Mouse (Mus musculus): Measurements from ENCODE around the gene Elovl7. TPM values are rescaled to one million over a fixed set of nuclear protein-coding genes. Genes with fewer than 3 reads are reported as not detected.

The Elovl7 gene
- polyA plus RNA-seq, 1 experiment from 2014 or later: 2.7 TPM

GRCm38 (mm10) chr13:108315702-108316486 lies 101.7 kb downstream of the Elovl7 start, which contains the start of gene Depdc1b:
TSS of gene Depdc1b (plus strand) at chr13:108316332.
- Histone ChIP-seq H3K36me3 (no peaks in the 10 kb centered on the region), H3K9me3 (no peaks in the 10 kb centered on the region), H3K27me3 (no peaks in the 10 kb centered on the region), H3K9ac (peak within 1 kb of the TSS; percentile 79), H3K4me3 (peak within 1 kb of the TSS; percentile 78), H3K4me2 (peak within 1 kb of the TSS; percentile 95), H3K4me1 (replicated peaks) (peaks cover 12% of the 10 kb centered on the region), H3K27ac (replicated peaks) (peak within 1 kb of the TSS; percentile 74; the same call in 1 of the 2 replicates)
- WGBS: under 1% methylated on average over 48 of the region's 48 CpGs
- peak; percentile 99 for ATAC-seq (ENCODE audit: low FRiP score, low read depth)

GRCm38 (mm10) chr13:108316487-108316903 lies 102.3 kb downstream of the Elovl7 start:
- H3K27me3 ChIP-seq: no peaks in the 10 kb centered on the region
- H3K9me3 ChIP-seq: no peaks in the 10 kb centered on the region
- H3K4me2 ChIP-seq: peak overlapping the region; percentile 95
- ATAC-seq (ENCODE audit: low FRiP score, low read depth): peak; percentile 25
- H3K27ac ChIP-seq (replicated peaks): no peak overlapping the region
- under 1% methylated on average over 32 of the region's 32 CpGs for WGBS
- peaks cover 12% of the 10 kb centered on the region for H3K4me1 ChIP-seq (replicated peaks)
- peak overlapping the region; percentile 78 for H3K4me3 ChIP-seq
- peak overlapping the region; percentile 79 for H3K9ac ChIP-seq
- H3K36me3 ChIP-seq: no peaks in the 10 kb centered on the region

GRCm38 (mm10) chr13:108317414-108317813 lies 103.2 kb downstream of the Elovl7 start:
- Histone ChIP-seq H3K27ac (replicated peaks) (no peak overlapping the region), H3K9ac (no peak overlapping the region), H3K4me2 (peak overlapping the region; percentile 95; the same call in 1 of the 2 replicates), H3K4me3 (no peak overlapping the region), H3K36me3 (no peaks in the 10 kb centered on the region), H3K27me3 (no peaks in the 10 kb centered on the region), H3K9me3 (no peaks in the 10 kb centered on the region), H3K4me1 (replicated peaks) (peaks cover 12% of the 10 kb centered on the region)
- 86% methylated on average over 2 of the region's 2 CpGs for WGBS
- no peak for ATAC-seq (ENCODE audit: low FRiP score, low read depth)

GRCm38 (mm10) chr13:108319028-108319427 lies 104.8 kb downstream of the Elovl7 start:
- Histone ChIP-seq H3K4me3 (no peak overlapping the region), H3K9ac (no peak overlapping the region), H3K9me3 (no peaks in the 10 kb centered on the region), H3K4me2 (no peak overlapping the region), H3K4me1 (replicated peaks) (peaks cover 12% of the 10 kb centered on the region), H3K36me3 (no peaks in the 10 kb centered on the region), H3K27ac (replicated peaks) (no peak overlapping the region), H3K27me3 (no peaks in the 10 kb centered on the region)
- no peak for ATAC-seq (ENCODE audit: low FRiP score, low read depth)
- 97% methylated on average over 8 of the region's 8 CpGs for WGBS

- Histone ChIP-seq H3K9ac (no peak overlapping the region), H3K4me2 (no peak overlapping the region), H3K9me3 (no peaks in the 10 kb centered on the region), H3K27ac (replicated peaks) (no peak overlapping the region), H3K27me3 (no peaks in the 10 kb centered on the region), H3K36me3 (no peaks in the 10 kb centered on the region), H3K4me1 (replicated peaks) (peaks cover 10% of the 10 kb centered on the region), H3K4me3 (no peak overlapping the region)
- 88% methylated on average over 8 of the region's 8 CpGs for whole genome bisulfite sequencing
- ATAC-seq (ENCODE audit: low FRiP score, low read depth): no peak
Measured at GRCm38 (mm10) chr13:108320216-108320615, 106.0 kb downstream of the Elovl7 start.

GRCm38 (mm10) chr13:108322466-108322865 lies 108.3 kb downstream of the Elovl7 start:
- H3K4me3 ChIP-seq: no peak overlapping the region
- H3K27me3 ChIP-seq: no peaks in the 10 kb centered on the region
- no peak overlapping the region for H3K9ac ChIP-seq
- H3K9me3 ChIP-seq: no peaks in the 10 kb centered on the region
- WGBS: 94% methylated on average over 2 of the region's 2 CpGs
- no peak overlapping the region for H3K27ac ChIP-seq (replicated peaks)
- no peak overlapping the region for H3K4me2 ChIP-seq
- H3K4me1 ChIP-seq (replicated peaks): no peaks in the 10 kb centered on the region
- no peak for ATAC-seq (ENCODE audit: low FRiP score, low read depth)
- H3K36me3 ChIP-seq: no peaks in the 10 kb centered on the region

- WGBS: 92% methylated on average over 2 of the region's 2 CpGs
- Histone ChIP-seq H3K27me3 (no peaks in the 10 kb centered on the region), H3K27ac (replicated peaks) (no peak overlapping the region), H3K4me3 (no peak overlapping the region), H3K4me2 (no peak overlapping the region), H3K36me3 (no peaks in the 10 kb centered on the region), H3K9ac (no peak overlapping the region), H3K4me1 (replicated peaks) (no peaks in the 10 kb centered on the region), H3K9me3 (no peaks in the 10 kb centered on the region)
- no peak for ATAC-seq (ENCODE audit: low FRiP score, low read depth)
Measured at GRCm38 (mm10) chr13:108323317-108323716, 109.1 kb downstream of the Elovl7 start.

- WGBS: 89% methylated on average over 22 of the region's 22 CpGs
- Histone ChIP-seq H3K4me1 (replicated peaks) (no peaks in the 10 kb centered on the region), H3K27ac (replicated peaks) (no peak overlapping the region), H3K4me2 (no peak overlapping the region), H3K36me3 (no peaks in the 10 kb centered on the region), H3K9ac (no peak overlapping the region), H3K4me3 (no peak overlapping the region), H3K27me3 (no peaks in the 10 kb centered on the region), H3K9me3 (no peaks in the 10 kb centered on the region)
- no peak for ATAC-seq (ENCODE audit: low FRiP score, low read depth)
Measured at GRCm38 (mm10) chr13:108323866-108324829, 109.9 kb downstream of the Elovl7 start.

GRCm38 (mm10) chr13:108325871-108326270 lies 111.7 kb downstream of the Elovl7 start:
- H3K9me3 ChIP-seq: no peaks in the 10 kb centered on the region
- H3K4me2 ChIP-seq: no peak overlapping the region
- H3K4me3 ChIP-seq: no peak overlapping the region
- H3K9ac ChIP-seq: no peak overlapping the region
- H3K27me3 ChIP-seq: no peaks in the 10 kb centered on the region
- H3K36me3 ChIP-seq: no peaks in the 10 kb centered on the region
- ATAC-seq (ENCODE audit: low FRiP score, low read depth): no peak
- 93% methylated on average over 5 of the region's 5 CpGs for WGBS
- no peak overlapping the region for H3K27ac ChIP-seq (replicated peaks)
- no peaks in the 10 kb centered on the region for H3K4me1 ChIP-seq (replicated peaks)

GRCm38 (mm10) chr13:108326351-108326750 lies 112.1 kb downstream of the Elovl7 start:
- no peak for ATAC-seq (ENCODE audit: low FRiP score, low read depth)
- Histone ChIP-seq H3K27ac (replicated peaks) (no peak overlapping the region), H3K4me2 (no peak overlapping the region), H3K4me3 (no peak overlapping the region), H3K27me3 (no peaks in the 10 kb centered on the region), H3K4me1 (replicated peaks) (no peaks in the 10 kb centered on the region), H3K36me3 (no peaks in the 10 kb centered on the region), H3K9ac (no peak overlapping the region), H3K9me3 (no peaks in the 10 kb centered on the region)
- WGBS: 90% methylated on average over 10 of the region's 10 CpGs

GRCm38 (mm10) chr13:108327047-108327446 lies 112.8 kb downstream of the Elovl7 start:
- Histone ChIP-seq H3K4me3 (no peak overlapping the region), H3K4me1 (replicated peaks) (no peaks in the 10 kb centered on the region), H3K4me2 (no peak overlapping the region), H3K9ac (no peak overlapping the region), H3K36me3 (no peaks in the 10 kb centered on the region), H3K27me3 (no peaks in the 10 kb centered on the region), H3K9me3 (no peaks in the 10 kb centered on the region), H3K27ac (replicated peaks) (no peak overlapping the region)
- ATAC-seq (ENCODE audit: low FRiP score, low read depth): no peak
- WGBS: 93% methylated on average over 7 of the region's 7 CpGs

Measured in hindbrain, embryonic 15.5 days (tissue).